Mouse (Mus musculus): Measurements from ENCODE around the gene Abhd5.

GRCm38 (mm10) chr9:122424941-122425608, 73.7 kb downstream of the Abhd5 start:
- peak; percentile 57 for TF ChIP-seq CTCF (IDR thresholded peaks at IDR 0.05; ENCODE audit: low read depth)
- no peak for TF ChIP-seq EP300 (IDR thresholded peaks at IDR 0.05; ENCODE audit: low read depth)

Measured in liver, postnatal 0 days (tissue).